Mouse (Mus musculus): Measurements from ENCODE around the gene Exoc3l.

The Exoc3l gene

GRCm38 (mm10) chr8:105289805-105290460 lies 6.0 kb downstream of the Exoc3l start, which contains the start of gene 4931428F04Rik:
Gene 4931428F04Rik (minus strand): TSS chr8:105289864.
- POLR2A ChIA-PET, result interaction anchor here (0.6 to 3.6 kb wide), 52 partner anchors 8 to 688 kb away, joined by 3 to 33 read pairs (median 5); partner anchors contain the start of genes Nol3 (in 4 of the 4), E2f4 (in 3 of the 4), B3gnt9 (in 2 of the 4) and Elmo3 (in 2 of the 4)
- CTCF ChIA-PET, result interaction anchor here (0.6 to 4.4 kb wide), 37 partner anchors 8 to 688 kb away, joined by 3 to 40 read pairs (median 7); partner anchors contain the start of genes E2f4 (in 2 of the 4), Fhod1 (in 2 of the 4), B3gnt9 (in 1 of the 4) and Nol3 (in 1 of the 4)

- ChIA-PET POLR2A (interaction anchor here (0.6 to 3.6 kb wide), 65 partner anchors 9 to 1977 kb away, joined by 3 to 33 read pairs (median 4); partner anchors contain the start of genes D230025D16Rik (in 3 of the 4), E2f4 (in 3 of the 4), Nol3 (in 3 of the 4) and B3gnt9 (in 2 of the 4)), CTCF (interaction anchor here (0.5 to 4.4 kb wide), 39 partner anchors 8 to 718 kb away, joined by 3 to 40 read pairs (median 4); partner anchors contain the start of genes E2f4 (in 3 of the 4), Fhod1 (in 2 of the 4), B3gnt9 (in 1 of the 4) and D230025D16Rik (in 1 of the 4))
These were observed 6.8 kb downstream of the Exoc3l start for GRCm38 (mm10) chr8:105288958-105289732.

- CTCF ChIA-PET, result interaction anchor here (0.6 to 4.4 kb wide), 11 partner anchors 12 to 685 kb away, joined by 3 to 40 read pairs (median 5); partner anchors contain the start of genes B3gnt9 (in 1 of the 4), Fhod1 (in 1 of the 4) and Slc9a5 (in 1 of the 4)
- POLR2A ChIA-PET, result interaction anchor here in 3 of 4 experiments (0.6 to 2.5 kb wide), 13 partner anchors 9 to 664 kb away, joined by 3 to 22 read pairs (median 7); partner anchors contain the start of genes B3gnt9 (in 1 of the 3), D230025D16Rik (in 1 of the 3) and E2f4 (in 1 of the 3)
These were observed 7.7 kb downstream of the Exoc3l start for GRCm38 (mm10) chr8:105288231-105288630.

GRCm38 (mm10) chr8:105286907-105287306 lies 9.0 kb downstream of the Exoc3l start:
- ChIA-PET POLR2A (interaction anchor here in 1 of 4 experiments (1.0 to 1.1 kb wide), 2 partner anchors 11 to 55 kb away, joined by 3 read pairs; partner anchors contain the start of gene E2f4), CTCF (interaction anchor here in 2 of 4 experiments (0.6 to 1.9 kb wide), 6 partner anchors 8 to 166 kb away, joined by 3 to 12 read pairs (median 4); no protein-coding TSS in a partner anchor)

- ChIA-PET CTCF (interaction anchor here in 2 of 4 experiments (0.9 to 1.9 kb wide), 5 partner anchors 9 to 165 kb away, joined by 3 to 4 read pairs (median 4); no protein-coding TSS in a partner anchor), POLR2A (interaction anchor here in 3 of 4 experiments (0.6 to 1.3 kb wide), 9 partner anchors 8 to 631 kb away, joined by 3 to 6 read pairs (median 3); partner anchors contain the start of genes Exoc3l (in 1 of the 3), Fhod1 (in 1 of the 3) and Nol3 (in 1 of the 3))
These were observed 10.4 kb downstream of the Exoc3l start for GRCm38 (mm10) chr8:105285514-105285913.

GRCm38 (mm10) chr8:105283074-105283473 lies 12.8 kb downstream of the Exoc3l start:
- POLR2A ChIA-PET, result interaction anchor here in 3 of 4 experiments (0.8 to 2.2 kb wide), 13 partner anchors 8 to 716 kb away, joined by 3 to 11 read pairs (median 4); partner anchors contain the start of genes B3gnt9 (in 1 of the 3), E2f4 (in 1 of the 3), Exoc3l (in 1 of the 3) and Fbxl8 (in 1 of the 3)
- CTCF ChIA-PET, result interaction anchor here (0.5 to 2.8 kb wide), 21 partner anchors 9 to 680 kb away, joined by 3 to 15 read pairs (median 4); partner anchors contain the start of genes E2f4 (in 1 of the 4) and Fhod1 (in 1 of the 4)

- CTCF ChIA-PET, result interaction anchor here in 2 of 4 experiments (0.9 to 2.8 kb wide), 8 partner anchors 8 to 679 kb away, joined by 3 to 15 read pairs (median 4); no protein-coding TSS in a partner anchor
- POLR2A ChIA-PET, result interaction anchor here in 3 of 4 experiments (0.5 to 2.2 kb wide), 9 partner anchors 9 to 137 kb away, joined by 3 to 11 read pairs (median 3); partner anchors contain the start of genes B3gnt9 (in 1 of the 3), E2f4 (in 1 of the 3), Fbxl8 (in 1 of the 3) and Tradd (in 1 of the 3)
These were observed 13.7 kb downstream of the Exoc3l start for GRCm38 (mm10) chr8:105282239-105282638.

GRCm38 (mm10) chr8:105281821-105282220 lies 14.1 kb downstream of the Exoc3l start:
- POLR2A ChIA-PET, result interaction anchor here in 2 of 4 experiments (0.5 to 2.2 kb wide), 6 partner anchors 9 to 136 kb away, joined by 3 to 11 read pairs (median 3); partner anchors contain the start of genes B3gnt9 (in 1 of the 2) and Hsf4 (in 1 of the 2)
- CTCF ChIA-PET, result interaction anchor here in 3 of 4 experiments (0.5 to 2.8 kb wide), 5 partner anchors 9 to 679 kb away, joined by 4 to 15 read pairs (median 5); no protein-coding TSS in a partner anchor

GRCm38 (mm10) chr8:105280567-105280966 lies 15.3 kb downstream of the Exoc3l start:
- CTCF ChIA-PET, result interaction anchor here in 2 of 4 experiments (0.7 to 1.2 kb wide), 4 partner anchors 11 to 160 kb away, joined by 3 to 6 read pairs (median 4); no protein-coding TSS in a partner anchor
- POLR2A ChIA-PET, result interaction anchor here in 2 of 4 experiments (1.1 to 3.2 kb wide), 9 partner anchors 8 to 20 kb away, joined by 3 to 22 read pairs (median 8); partner anchors contain the start of genes 4931428F04Rik (in 1 of the 2), E2f4 (in 1 of the 2) and Hsf4 (in 1 of the 2)

- POLR2A ChIA-PET, result interaction anchor here in 2 of 4 experiments (0.5 to 3.2 kb wide), 12 partner anchors 8 to 193 kb away, joined by 3 to 22 read pairs (median 6); partner anchors contain the start of genes 4931428F04Rik (in 2 of the 2), E2f4 (in 1 of the 2), Exoc3l (in 1 of the 2) and Hsf4 (in 1 of the 2)
- CTCF ChIA-PET, result interaction anchor here in 2 of 4 experiments (0.5 to 3.5 kb wide), 7 partner anchors 10 to 237 kb away, joined by 3 to 13 read pairs (median 4); partner anchors contain the start of genes 4931428F04Rik (in 1 of the 2) and B3gnt9 (in 1 of the 2)
These were observed 17.0 kb downstream of the Exoc3l start for GRCm38 (mm10) chr8:105278911-105279334.

- ChIA-PET CTCF (interaction anchor here in 3 of 4 experiments (0.6 to 3.5 kb wide), 16 partner anchors 9 to 210 kb away, joined by 3 to 13 read pairs (median 4); partner anchors contain the start of genes B3gnt9 (in 2 of the 3) and E2f4 (in 1 of the 3)), POLR2A (interaction anchor here (0.5 to 2.5 kb wide), 28 partner anchors 8 to 725 kb away, joined by 3 to 14 read pairs (median 4); partner anchors contain the start of genes 4931428F04Rik (in 4 of the 4), B3gnt9 (in 1 of the 4), D230025D16Rik (in 1 of the 4) and E2f4 (in 1 of the 4))
These were observed 19.4 kb downstream of the Exoc3l start for GRCm38 (mm10) chr8:105276292-105277120.

- CTCF ChIA-PET, result interaction anchor here in 3 of 4 experiments (0.6 to 1.9 kb wide), 8 partner anchors 10 to 155 kb away, joined by 3 to 13 read pairs (median 4); partner anchors contain the start of genes B3gnt9 (in 1 of the 3) and E2f4 (in 1 of the 3)
- POLR2A ChIA-PET, result interaction anchor here (0.6 to 2.5 kb wide), 17 partner anchors 8 to 72 kb away, joined by 3 to 14 read pairs (median 5); partner anchors contain the start of genes 4931428F04Rik (in 4 of the 4), D230025D16Rik (in 1 of the 4), E2f4 (in 1 of the 4) and Exoc3l (in 1 of the 4)
These were observed 20.1 kb downstream of the Exoc3l start, which contains the start of gene Nol3 for GRCm38 (mm10) chr8:105275840-105276239. Gene Nol3 (plus strand): TSS chr8:105276140.

GRCm38 (mm10) chr8:105275387-105275786 lies 20.5 kb downstream of the Exoc3l start:
- POLR2A ChIA-PET, result interaction anchor here in 3 of 4 experiments (1.0 to 2.5 kb wide), 9 partner anchors 14 to 54 kb away, joined by 3 to 10 read pairs (median 4); partner anchors contain the start of genes B3gnt9 (in 2 of the 3), 4931428F04Rik (in 1 of the 3) and E2f4 (in 1 of the 3)

GRCm38 (mm10) chr8:105270916-105271186 lies 25.1 kb downstream of the Exoc3l start:
- ChIA-PET CTCF (interaction anchor here (0.6 to 1.5 kb wide), 7 partner anchors 11 to 668 kb away, joined by 3 to 5 read pairs (median 5); no protein-coding TSS in a partner anchor), POLR2A (interaction anchor here in 3 of 4 experiments (0.5 to 3.8 kb wide), 16 partner anchors 8 to 606 kb away, joined by 3 to 35 read pairs (median 4); partner anchors contain the start of genes 4931428F04Rik (in 2 of the 3), B3gnt9 (in 2 of the 3) and Exoc3l (in 2 of the 3))

More at GRCm38 (mm10) chr8:105275387-105275786, 20.5 kb downstream of the Exoc3l start:
- CTCF ChIA-PET, result interaction anchor here in 2 of 4 experiments (1.0 to 1.2 kb wide), 3 partner anchors 14 to 20 kb away, joined by 3 to 4 read pairs (median 3); partner anchors contain the start of gene B3gnt9 (in 1 of the 2)
